Mouse (Mus musculus): Measurements from ENCODE around the gene Slc5a7.

Gene Slc5a7

GRCm38 (mm10) chr17:54298934-54299333, at the start of gene Slc5a7:
Slc5a7 (minus strand) TSS chr17:54299034.
- in situ Hi-C loops (cut with MboI, MseI): no loop called here

DNA sequence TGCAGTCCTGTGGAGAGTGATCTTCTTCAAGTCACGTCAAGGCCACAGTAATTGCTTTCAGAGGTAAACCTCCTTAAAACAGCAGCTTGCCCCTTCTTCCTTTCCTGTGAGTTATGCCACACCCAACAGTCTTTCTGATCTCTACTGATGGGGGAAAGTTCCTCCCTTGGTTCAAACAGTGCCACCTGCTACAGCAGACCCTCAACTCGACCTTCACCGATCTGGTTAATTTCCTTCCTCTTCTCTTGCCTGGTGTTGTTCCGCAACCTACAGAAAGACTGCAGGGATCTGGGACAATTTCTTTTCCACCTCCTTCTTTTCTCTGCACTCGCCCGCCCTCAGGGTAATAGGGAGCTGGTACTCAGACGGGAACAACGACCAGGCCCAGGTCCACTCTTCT, 48.8 kb upstream of the Slc5a7 start:
- in situ Hi-C loops (cut with MboI, MseI): no loop called here

- in situ Hi-C loops (cut with MboI, MseI): no loop called here
Observed at GRCm38 (mm10) chr17:54343395-54343794, 44.6 kb upstream of the Slc5a7 start.

- in situ Hi-C loops (cut with MboI, MseI): no loop called here
Observed at GRCm38 (mm10) chr17:54298232-54298924, 456 bp downstream of the Slc5a7 start.

DNA sequence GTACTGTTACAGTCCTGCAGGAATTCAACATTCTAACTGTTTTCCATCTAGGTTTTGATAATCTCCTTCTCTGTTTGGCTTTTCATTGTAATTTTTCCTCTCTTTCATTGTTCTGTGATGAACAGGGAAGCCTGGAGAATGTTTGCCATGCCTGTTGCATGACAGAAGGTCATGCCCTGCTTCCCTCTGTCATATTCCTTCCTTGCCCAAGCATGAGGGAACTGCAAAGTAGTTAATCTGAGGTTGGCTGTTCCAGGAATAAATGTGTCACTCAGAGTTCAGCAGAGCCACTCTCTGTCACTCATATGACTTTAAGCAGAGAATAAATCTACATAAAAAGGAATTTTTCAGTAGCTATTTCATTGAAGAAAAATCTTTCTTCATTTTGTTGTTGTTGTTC, 48.1 kb downstream of the Slc5a7 start:
- in situ Hi-C loops (cut with MboI, MseI): no loop called here

- in situ Hi-C loops (cut with MboI, MseI): no loop called here
Observed at GRCm38 (mm10) chr17:54243650-54244300, 55.1 kb downstream of the Slc5a7 start.

- in situ Hi-C loops (cut with MboI, MseI): no loop called here
Observed at GRCm38 (mm10) chr17:54239435-54239834, 59.4 kb downstream of the Slc5a7 start.
